Mouse (Mus musculus): ENCODE measurements around the gene B4galnt2. TPM values are rescaled to one million over a fixed set of nuclear protein-coding genes. Genes with fewer than 3 reads are reported as not detected.
"Not testable (repeated sequence)": the region's sequence is repeated elsewhere in the genome, so short reads cannot be mapped to it uniquely, and the experiment has no call there.

Gene B4galnt2
- polyA plus RNA-seq, 1 experiment from 2014 or later, result 4.5 TPM

DNA sequence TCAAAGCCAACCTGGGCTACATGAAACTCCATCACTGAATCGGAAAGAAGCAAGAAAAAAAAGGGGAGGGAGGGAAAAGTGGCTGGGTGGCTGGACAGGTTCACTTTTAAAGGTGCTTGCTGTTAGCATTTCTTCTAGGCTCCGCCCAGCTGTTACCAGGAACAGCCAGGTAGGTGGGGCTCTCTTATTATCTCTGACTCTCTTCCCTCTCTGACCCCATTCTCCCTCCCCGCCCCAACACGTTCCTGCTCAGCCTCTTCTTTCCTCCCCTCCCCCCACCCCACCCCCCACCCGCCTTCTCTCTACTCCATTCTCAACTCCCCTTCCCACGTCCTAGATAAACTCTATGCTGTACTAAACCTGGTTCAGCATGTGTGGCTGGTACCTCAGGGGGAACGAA is 3.1 kb downstream of the B4galnt2 start:
- peak; percentile 50; the same call in 1 of the 2 replicates for ATAC-seq (ENCODE audit: insufficient read depth, low FRiP score)
- H3K9ac ChIP-seq (ENCODE audit: low read length), result no peak overlapping the region
- H3K27ac ChIP-seq (ENCODE audit: low read length), result no peak overlapping the region
- no peaks in the 10 kb centered on the region for H3K36me3 ChIP-seq (ENCODE audit: control insufficient read depth, insufficient read depth, low read length)
- no peak overlapping the region for H3K4me3 ChIP-seq (replicated peaks; ENCODE audit: low read length)
- H3K4me2 ChIP-seq (ENCODE audit: low read depth, low read length), result no peak overlapping the region
- no peaks in the 10 kb centered on the region for H3K9me3 ChIP-seq (replicated peaks; ENCODE audit: control insufficient read depth, low read length)
- 20% methylated on average over 7 of the region's 7 CpGs for WGBS
- H3K27me3 ChIP-seq (ENCODE audit: control insufficient read depth, insufficient read depth, low read length), result peaks cover 34% of the 10 kb centered on the region
- peaks cover 14% of the 10 kb centered on the region for H3K4me1 ChIP-seq (ENCODE audit: control insufficient read depth, insufficient read depth, low read length)

DNA sequence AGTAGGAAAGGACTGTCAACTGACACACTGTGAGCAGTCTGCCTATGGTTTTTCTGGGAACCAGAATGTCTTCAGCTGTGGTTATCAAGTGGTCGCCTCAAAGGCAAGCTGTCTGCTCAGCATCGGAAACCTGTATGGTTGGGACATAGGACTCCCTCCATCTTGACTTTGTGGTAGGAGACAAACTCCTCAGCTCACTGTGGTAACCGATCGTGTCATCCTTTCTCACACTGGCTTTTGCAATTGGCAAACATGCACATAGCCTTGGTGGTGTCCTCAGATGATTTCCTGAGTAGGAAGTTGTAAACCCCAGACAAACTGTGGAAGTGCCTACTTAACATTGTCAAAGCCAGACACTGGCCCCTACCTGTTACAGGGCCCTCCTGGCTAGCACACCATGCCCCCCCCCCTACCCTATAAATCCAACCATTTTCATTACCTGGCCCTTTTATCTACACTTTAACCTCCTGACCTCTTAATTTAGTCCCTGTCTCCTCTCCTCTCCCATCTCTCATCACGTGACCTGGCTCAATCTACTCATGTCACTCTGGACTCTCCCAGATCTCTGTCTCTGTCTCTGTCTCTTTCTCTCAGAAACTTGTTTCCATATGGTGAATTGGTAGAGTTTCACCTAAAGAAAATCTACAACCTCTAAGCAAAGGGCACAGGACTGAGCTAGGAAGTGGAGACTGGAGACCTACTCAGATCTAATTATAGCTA is 6.7 kb downstream of the B4galnt2 start:
- Histone ChIP-seq H3K4me2 (ENCODE audit: low read depth, low read length) (no peak overlapping the region), H3K27ac (ENCODE audit: low read length) (no peak overlapping the region), H3K9me3 (replicated peaks; ENCODE audit: control insufficient read depth, low read length) (no peaks in the 10 kb centered on the region), H3K36me3 (ENCODE audit: control insufficient read depth, insufficient read depth, low read length) (no peaks in the 10 kb centered on the region), H3K9ac (ENCODE audit: low read length) (no peak overlapping the region), H3K27me3 (ENCODE audit: control insufficient read depth, insufficient read depth, low read length) (peaks cover 7% of the 10 kb centered on the region; the same call in 1 of the 2 replicates), H3K4me1 (ENCODE audit: control insufficient read depth, insufficient read depth, low read length) (no peaks in the 10 kb centered on the region), H3K4me3 (replicated peaks; ENCODE audit: low read length) (no peak overlapping the region)
- WGBS, result 80% methylated on average over 5 of the region's 5 CpGs
- ATAC-seq (ENCODE audit: insufficient read depth, low FRiP score), result no peak

DNA sequence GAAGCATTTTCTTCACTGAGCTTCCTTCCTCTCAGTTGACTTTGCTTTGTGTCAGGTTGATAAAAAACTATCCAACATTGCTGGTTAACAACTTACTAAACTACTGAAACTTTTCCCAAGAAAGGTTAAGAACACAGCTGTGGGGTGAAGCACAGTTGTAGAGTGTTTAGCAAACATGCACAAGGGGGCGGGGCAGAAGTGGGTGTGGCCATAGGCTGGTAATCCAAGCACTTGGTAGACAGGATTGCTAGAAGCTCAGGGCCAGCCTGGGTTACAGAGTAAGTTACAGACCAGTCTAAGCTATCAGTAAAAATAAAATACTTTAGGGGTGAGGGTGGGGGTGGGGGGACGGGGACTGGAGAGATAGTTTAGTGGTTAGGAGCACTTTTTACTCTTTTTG is 10.4 kb downstream of the B4galnt2 start:
- ATAC-seq (ENCODE audit: insufficient read depth, low FRiP score), result no peak
- H3K9ac ChIP-seq (ENCODE audit: low read length), result no peak overlapping the region
- no peaks in the 10 kb centered on the region for H3K4me1 ChIP-seq (ENCODE audit: control insufficient read depth, insufficient read depth, low read length)
- no peaks in the 10 kb centered on the region for H3K36me3 ChIP-seq (ENCODE audit: control insufficient read depth, insufficient read depth, low read length)
- H3K27ac ChIP-seq (ENCODE audit: low read length), result no peak overlapping the region
- H3K4me2 ChIP-seq (ENCODE audit: low read depth, low read length), result no peak overlapping the region
- H3K4me3 ChIP-seq (replicated peaks; ENCODE audit: low read length), result no peak overlapping the region
- H3K9me3 ChIP-seq (replicated peaks; ENCODE audit: control insufficient read depth, low read length), result no peaks in the 10 kb centered on the region
- 68% methylated on average over 2 of the region's 2 CpGs for WGBS
- no peaks in the 10 kb centered on the region for H3K27me3 ChIP-seq (ENCODE audit: control insufficient read depth, insufficient read depth, low read length)

DNA sequence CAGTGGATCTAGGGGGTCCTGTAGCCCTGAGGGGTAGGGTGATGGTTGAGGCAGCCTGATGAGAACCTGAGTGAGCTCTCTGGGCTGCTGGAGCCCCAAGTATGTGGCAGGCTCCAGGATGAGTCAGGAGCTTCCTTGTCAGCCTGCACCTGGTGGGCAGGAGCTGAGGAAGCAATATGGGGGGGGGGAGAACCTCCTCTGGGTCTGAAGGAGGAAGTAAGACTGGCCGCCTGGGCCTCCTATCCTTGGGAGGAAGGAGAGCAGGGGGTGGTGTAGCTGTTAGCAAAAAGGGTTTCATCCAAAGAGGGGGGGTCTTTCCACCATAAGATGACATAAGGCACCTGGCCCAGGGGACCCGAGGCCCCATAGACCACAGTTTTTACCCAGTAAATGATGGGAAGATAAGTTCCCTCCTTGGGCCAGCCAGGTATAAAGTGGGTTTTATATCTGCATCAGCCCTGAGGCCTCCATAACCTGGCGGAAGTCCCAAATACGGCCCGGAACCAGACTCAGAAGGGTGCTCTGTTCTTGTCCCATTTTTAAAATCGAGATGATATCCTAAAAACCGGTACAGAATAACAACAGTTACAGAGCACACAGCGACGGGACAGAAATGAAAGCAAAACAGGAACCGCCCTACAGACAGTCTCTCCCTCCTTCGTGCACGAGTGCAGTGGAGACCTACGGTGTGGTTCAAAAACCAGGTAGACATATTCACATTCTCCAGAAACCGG is 18.1 kb downstream of the B4galnt2 start:
- no peak for ATAC-seq (ENCODE audit: insufficient read depth, low FRiP score)
- no peak overlapping the region for H3K4me2 ChIP-seq (ENCODE audit: low read depth, low read length)
- no peaks in the 10 kb centered on the region for H3K9me3 ChIP-seq (replicated peaks; ENCODE audit: control insufficient read depth, low read length)
- H3K36me3 ChIP-seq (ENCODE audit: control insufficient read depth, insufficient read depth, low read length), result no peaks in the 10 kb centered on the region
- WGBS, result 72% methylated on average over 14 of the region's 14 CpGs
- H3K27ac ChIP-seq (ENCODE audit: low read length), result no peak overlapping the region
- H3K27me3 ChIP-seq (ENCODE audit: control insufficient read depth, insufficient read depth, low read length), result no peaks in the 10 kb centered on the region
- H3K9ac ChIP-seq (ENCODE audit: low read length), result no peak overlapping the region
- H3K4me3 ChIP-seq (replicated peaks; ENCODE audit: low read length), result no peak overlapping the region
- no peaks in the 10 kb centered on the region for H3K4me1 ChIP-seq (ENCODE audit: control insufficient read depth, insufficient read depth, low read length)

DNA sequence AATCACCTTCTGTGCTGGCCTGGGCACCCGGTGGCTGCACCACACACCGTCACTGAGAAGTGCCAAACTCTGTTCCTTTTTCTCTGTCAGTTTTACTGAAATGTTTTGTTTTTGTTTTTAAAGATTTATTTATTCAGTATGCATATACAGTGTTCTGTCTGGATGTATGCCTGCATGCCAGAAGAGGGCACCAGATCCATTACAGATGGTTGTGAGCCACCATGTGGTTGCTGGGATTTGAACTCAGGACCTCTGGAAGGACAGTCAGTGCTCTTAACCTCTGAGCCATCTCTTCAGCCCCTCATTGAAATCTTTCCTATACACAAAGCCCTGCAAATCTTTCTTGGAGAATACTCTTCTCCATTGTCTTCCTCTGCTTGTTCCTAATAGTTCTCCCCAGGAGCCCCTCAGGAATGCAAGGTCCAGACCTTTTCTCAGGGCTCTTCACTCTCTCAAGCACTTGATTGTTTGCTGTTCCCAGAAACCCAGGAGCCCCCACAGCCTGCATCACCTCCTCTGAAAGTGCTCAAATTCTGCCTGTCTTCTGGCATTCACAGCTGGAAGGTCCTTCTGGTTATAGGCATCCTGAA is 24.1 kb downstream of the B4galnt2 start:
- no peaks in the 10 kb centered on the region for H3K36me3 ChIP-seq (ENCODE audit: control insufficient read depth, insufficient read depth, low read length)
- ATAC-seq (ENCODE audit: insufficient read depth, low FRiP score), result no peak
- no peak overlapping the region for H3K4me3 ChIP-seq (replicated peaks; ENCODE audit: low read length)
- H3K9ac ChIP-seq (ENCODE audit: low read length), result no peak overlapping the region
- H3K27me3 ChIP-seq (ENCODE audit: control insufficient read depth, insufficient read depth, low read length), result no peaks in the 10 kb centered on the region
- no peak overlapping the region for H3K4me2 ChIP-seq (ENCODE audit: low read depth, low read length)
- no peak overlapping the region for H3K27ac ChIP-seq (ENCODE audit: low read length)
- no peaks in the 10 kb centered on the region for H3K9me3 ChIP-seq (replicated peaks; ENCODE audit: control insufficient read depth, low read length)
- H3K4me1 ChIP-seq (ENCODE audit: control insufficient read depth, insufficient read depth, low read length), result no peaks in the 10 kb centered on the region
- 73% methylated on average over 2 of the region's 2 CpGs for WGBS

DNA sequence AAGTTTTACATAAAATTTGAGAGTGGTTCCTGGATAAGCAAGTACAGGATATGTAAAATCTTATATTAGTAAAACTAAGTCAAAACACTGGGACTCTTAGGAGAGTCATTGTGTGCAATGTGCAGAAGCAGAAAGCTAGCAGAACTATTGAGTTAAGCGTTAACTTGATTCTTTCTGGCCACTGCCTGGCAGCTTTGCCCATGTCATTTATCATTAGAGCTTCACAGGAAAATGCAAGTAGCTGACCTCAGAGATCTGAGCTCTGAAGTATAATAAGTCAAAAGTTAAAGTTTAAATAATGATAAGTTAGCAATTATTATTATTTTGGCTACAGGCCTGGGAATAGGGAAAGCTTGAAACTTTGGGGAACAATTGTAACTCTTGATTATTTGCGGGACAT is 34.8 kb downstream of the B4galnt2 start:
- WGBS, result 49% methylated on average over 2 of the region's 2 CpGs
- not testable (repeated sequence) for H3K27me3 ChIP-seq (ENCODE audit: control insufficient read depth, insufficient read depth, low read length); H3K9ac ChIP-seq (ENCODE audit: low read length); H3K4me1 ChIP-seq (ENCODE audit: control insufficient read depth, insufficient read depth, low read length); H3K4me2 ChIP-seq (ENCODE audit: low read depth, low read length); ATAC-seq (ENCODE audit: insufficient read depth, low FRiP score); H3K36me3 ChIP-seq (ENCODE audit: control insufficient read depth, insufficient read depth, low read length); H3K27ac ChIP-seq (ENCODE audit: low read length); H3K9me3 ChIP-seq (replicated peaks; ENCODE audit: control insufficient read depth, low read length); H3K4me3 ChIP-seq (replicated peaks; ENCODE audit: low read length)

DNA sequence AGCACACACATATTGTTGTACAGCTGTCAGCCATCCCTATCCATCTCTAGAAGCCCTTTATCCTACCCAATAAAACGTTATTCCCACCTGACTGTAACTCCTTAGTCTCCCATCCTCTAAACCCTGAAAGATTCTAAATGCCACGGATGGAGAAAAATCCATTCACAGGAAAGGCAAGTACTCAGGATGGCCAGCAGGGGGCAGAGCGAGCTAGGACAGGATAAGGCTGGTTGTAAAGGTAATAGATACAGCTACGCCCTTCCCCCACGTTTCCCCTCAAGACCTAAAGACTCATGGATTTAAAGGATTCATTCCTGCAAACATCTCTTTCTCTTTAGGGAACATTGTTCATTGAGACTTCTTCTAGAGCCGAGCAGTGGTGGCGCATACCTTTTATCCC is 38.4 kb downstream of the B4galnt2 start:
- ATAC-seq (ENCODE audit: insufficient read depth, low FRiP score), result no peak
- H3K9ac ChIP-seq (ENCODE audit: low read length), result no peak overlapping the region
- H3K9me3 ChIP-seq (replicated peaks; ENCODE audit: control insufficient read depth, low read length), result no peaks in the 10 kb centered on the region
- H3K4me1 ChIP-seq (ENCODE audit: control insufficient read depth, insufficient read depth, low read length), result no peaks in the 10 kb centered on the region
- no peak overlapping the region for H3K4me2 ChIP-seq (ENCODE audit: low read depth, low read length)
- WGBS, result 22% methylated on average over 7 of the region's 7 CpGs
- no peak overlapping the region for H3K4me3 ChIP-seq (replicated peaks; ENCODE audit: low read length)
- no peaks in the 10 kb centered on the region for H3K36me3 ChIP-seq (ENCODE audit: control insufficient read depth, insufficient read depth, low read length)
- H3K27ac ChIP-seq (ENCODE audit: low read length), result no peak overlapping the region
- no peaks in the 10 kb centered on the region for H3K27me3 ChIP-seq (ENCODE audit: control insufficient read depth, insufficient read depth, low read length)

DNA sequence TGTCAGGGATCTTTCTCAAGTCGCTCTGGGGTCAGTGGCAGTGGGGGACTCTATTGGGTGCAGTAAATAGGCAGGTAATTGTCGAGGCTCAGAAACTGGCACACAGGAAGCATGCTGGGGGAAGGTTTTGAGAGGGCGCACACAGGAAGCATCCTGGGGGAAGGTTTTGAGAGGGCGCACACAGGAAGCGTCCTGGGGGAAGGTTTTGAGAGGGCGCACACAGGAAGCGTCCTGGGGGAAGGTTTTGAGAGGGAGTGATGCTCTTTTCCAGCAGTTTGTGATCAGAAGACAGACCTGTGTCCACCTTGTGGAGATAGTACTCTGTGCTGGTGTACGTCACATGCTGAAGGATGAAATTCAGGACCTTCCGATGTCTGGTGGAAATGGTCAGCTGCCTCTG is 38.9 kb downstream of the B4galnt2 start:
- no peak overlapping the region; the same call in 1 of the 2 replicates for H3K4me2 ChIP-seq (ENCODE audit: low read depth, low read length)

DNA sequence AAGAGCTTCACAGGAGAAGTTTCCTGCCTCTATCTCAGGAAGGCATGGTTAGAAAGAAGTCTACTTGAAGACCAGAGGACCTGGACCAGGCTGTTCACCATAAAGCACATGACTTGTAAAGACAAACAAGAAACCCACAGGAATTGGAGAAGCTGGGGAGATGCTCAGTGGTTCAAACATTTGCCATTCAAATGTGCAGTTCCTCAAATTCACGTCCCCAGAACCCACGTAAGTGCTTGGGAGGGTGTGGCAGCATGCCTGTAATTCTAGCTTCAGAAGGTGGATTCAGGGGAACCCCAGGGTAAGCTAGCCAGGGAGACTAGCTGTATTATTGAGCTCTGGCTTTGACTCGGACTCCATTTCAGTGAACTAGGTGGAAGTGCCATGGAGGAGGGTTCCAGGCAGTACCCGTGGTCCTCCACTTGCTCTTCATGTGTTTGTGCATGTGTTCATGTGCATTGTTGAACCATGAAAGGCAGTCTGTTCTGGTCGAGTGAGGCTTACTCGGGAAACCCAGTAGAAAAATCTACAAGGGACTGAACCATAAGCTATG is 44.7 kb downstream of the B4galnt2 start:
- H3K36me3 ChIP-seq (ENCODE audit: control insufficient read depth, insufficient read depth, low read length), result no peaks in the 10 kb centered on the region
- ATAC-seq (ENCODE audit: insufficient read depth, low FRiP score), result no peak
- WGBS, result 69% methylated on average over 6 of the region's 6 CpGs
- no peak overlapping the region for H3K4me3 ChIP-seq (replicated peaks; ENCODE audit: low read length)
- H3K27ac ChIP-seq (ENCODE audit: low read length), result no peak overlapping the region
- H3K4me2 ChIP-seq (ENCODE audit: low read depth, low read length), result no peak overlapping the region
- H3K4me1 ChIP-seq (ENCODE audit: control insufficient read depth, insufficient read depth, low read length), result no peaks in the 10 kb centered on the region
- H3K9me3 ChIP-seq (replicated peaks; ENCODE audit: control insufficient read depth, low read length), result no peaks in the 10 kb centered on the region
- H3K9ac ChIP-seq (ENCODE audit: low read length), result no peak overlapping the region
- H3K27me3 ChIP-seq (ENCODE audit: control insufficient read depth, insufficient read depth, low read length), result no peaks in the 10 kb centered on the region

More for the DNA sequence above, 38.9 kb downstream of the B4galnt2 start:
- Histone ChIP-seq H3K9me3 (replicated peaks; ENCODE audit: control insufficient read depth, low read length) (no peaks in the 10 kb centered on the region), H3K36me3 (ENCODE audit: control insufficient read depth, insufficient read depth, low read length) (no peaks in the 10 kb centered on the region), H3K27ac (ENCODE audit: low read length) (no peak overlapping the region), H3K4me1 (ENCODE audit: control insufficient read depth, insufficient read depth, low read length) (no peaks in the 10 kb centered on the region), H3K9ac (ENCODE audit: low read length) (no peak overlapping the region), H3K4me3 (replicated peaks; ENCODE audit: low read length) (no peak overlapping the region), H3K27me3 (ENCODE audit: control insufficient read depth, insufficient read depth, low read length) (no peaks in the 10 kb centered on the region)
- ATAC-seq (ENCODE audit: insufficient read depth, low FRiP score), result no peak
- WGBS, result 32% methylated on average over 9 of the region's 9 CpGs
